Mouse (Mus musculus) CH12.LX (cell line): ENCODE measurements around the gene Nsun7. TPM values are rescaled to one million over a fixed set of nuclear protein-coding genes. Genes with fewer than 3 reads are reported as not detected.

Experiments used
- DNase-seq: peaks from one replicate; pipeline ENCODE4 v3.0.0-alpha.2; 2013; ENCODE audit errors: extremely low read depth
- H3K27ac ChIP-seq: 2 replicates; pipeline ENCODE4 v1.5.1; 2012; ENCODE audit warnings: low read depth, mild to moderate bottlenecking, control low read depth, moderate library complexity; ENCODE audit not compliant: insufficient read depth
- H3K27me3 ChIP-seq: replicated peaks from 2 replicates; pipeline ENCODE3; 2012; ENCODE audit warnings: inconsistent platforms
- H3K36me3 ChIP-seq, 2 experiments: replicated peaks in 1 of 2; 2 replicates each; pipeline versions ENCODE3 to v1.6.1; 2012; ENCODE audit warnings: inconsistent platforms in 1 of 2, low read length in 1 of 2, mild to moderate bottlenecking in 1 of 2, mixed read lengths in 1 of 2, moderate library complexity in 1 of 2; ENCODE audit not compliant: control insufficient read depth in 1 of 2, insufficient read depth in 1 of 2
- H3K4me1 ChIP-seq, 2 experiments: 2 replicates each; pipeline ENCODE4 v1.6.1; 2012; ENCODE audit warnings: inconsistent platforms in 1 of 2, moderate library complexity in 1 of 2; ENCODE audit not compliant: insufficient read depth in 2 of 2, control insufficient read depth in 1 of 2
- H3K4me2 ChIP-seq: 2 replicates; pipeline ENCODE4 v1.6.1; 2012; ENCODE audit warnings: low read depth, mild to moderate bottlenecking, control low read depth; ENCODE audit not compliant: poor library complexity, insufficient read depth, severe bottlenecking
- H3K4me3 ChIP-seq, 3 experiments: fragments of 150-350 bp in 1 of 3; sonication (generic) in 1 of 3; replicated peaks in 1 of 3; 2 replicates each; pipeline versions ENCODE3 to v1.5.1; 2011 to 2012; ENCODE audit warnings: low read depth in 2 of 3, low read length in 2 of 3, mild to moderate bottlenecking in 2 of 3, moderate library complexity in 2 of 3, control low read depth in 1 of 3, improper control_type of control experiment in 1 of 3, inconsistent platforms in 1 of 3, mixed read lengths in 1 of 3; ENCODE audit not compliant: poor library complexity in 1 of 3
- H3K79me2 ChIP-seq: replicated peaks from 2 replicates; pipeline ENCODE4 v1.6.1; 2012; ENCODE audit warnings: mild to moderate bottlenecking, moderate library complexity; ENCODE audit not compliant: control insufficient read depth, poor library complexity, insufficient read depth, severe bottlenecking; ENCODE audit errors: extremely low read depth
- H3K9ac ChIP-seq: 2 replicates; pipeline ENCODE4 v1.6.1; 2012; ENCODE audit warnings: low read depth, mild to moderate bottlenecking, control low read depth, moderate library complexity; ENCODE audit not compliant: insufficient read depth
- H3K9me3 ChIP-seq: replicated peaks from 2 replicates; pipeline ENCODE3; 2012; ENCODE audit warnings: low read length, inconsistent platforms, mixed read lengths
- CTCF ChIP-seq, 2 experiments: IDR thresholded peaks in 1 of 2; conservative IDR thresholded peaks in 1 of 2; 2 replicates each; pipeline ENCODE4 v1.5.1; 2011 to 2012; ENCODE audit warnings: low read depth in 2 of 2, low read length in 2 of 2, improper control_type of control experiment in 1 of 2, inconsistent platforms in 1 of 2, mild to moderate bottlenecking in 1 of 2, moderate library complexity in 1 of 2
- ELF1 ChIP-seq: IDR thresholded peaks from 2 replicates; pipeline ENCODE4 v1.6.1; 2014; ENCODE audit warnings: low read depth, mild to moderate bottlenecking, inconsistent platforms, low read length, improper control_type of control experiment
- EP300 ChIP-seq: IDR thresholded peaks from 2 replicates; pipeline ENCODE4 v1.6.1; 2011; ENCODE audit warnings: low read length, improper control_type of control experiment
- HCFC1 ChIP-seq: IDR thresholded peaks from 2 replicates; pipeline ENCODE4 v1.6.1; 2012; ENCODE audit warnings: low read depth, mild to moderate bottlenecking, inconsistent platforms, low read length, improper control_type of control experiment
- MAFK ChIP-seq: IDR thresholded peaks from 2 replicates; pipeline ENCODE4 v1.6.1; 2011; ENCODE audit warnings: low read length, improper control_type of control experiment; ENCODE audit not compliant: insufficient replicate concordance
- MAX ChIP-seq: IDR thresholded peaks from 2 replicates; pipeline ENCODE4 v1.6.1; 2011; ENCODE audit warnings: low read length, improper control_type of control experiment
- MAZ ChIP-seq: IDR thresholded peaks from 2 replicates; pipeline ENCODE4 v1.6.1; 2012; ENCODE audit warnings: low read depth, mild to moderate bottlenecking, inconsistent platforms, low read length, improper control_type of control experiment, moderate library complexity
- MXI1 ChIP-seq: IDR thresholded peaks from 2 replicates; pipeline ENCODE4 v1.6.1; 2011; ENCODE audit warnings: mild to moderate bottlenecking, low read depth, low read length, improper control_type of control experiment
- NELFE ChIP-seq: IDR thresholded peaks from 2 replicates; pipeline ENCODE4 v1.6.1; 2011; ENCODE audit warnings: low read depth, low read length, improper control_type of control experiment
- SIN3A ChIP-seq: IDR thresholded peaks from 2 replicates; pipeline ENCODE4 v1.6.1; 2012; ENCODE audit warnings: low read length, improper control_type of control experiment, inconsistent platforms
- TBP ChIP-seq: conservative IDR thresholded peaks from 2 replicates; pipeline ENCODE4 v1.6.1; 2011; ENCODE audit warnings: low read depth, low read length, improper control_type of control experiment
- ZNF384 ChIP-seq: IDR thresholded peaks from 2 replicates; pipeline ENCODE4 v1.6.1; 2012; ENCODE audit warnings: low read depth, low read length, improper control_type of control experiment, inconsistent platforms
- dilution Hi-C: fragments of 300-500 bp; cut with MboI; formaldehyde crosslinking; loops from 2 replicates; pipeline ENCODE4 v1.14.3; 2020; ENCODE audit warnings: low sequenced_read_pairs; ENCODE audit not compliant: extremely low pct_unique_long_range_greater_than_20kb, extremely low pct_ligation_motif_present
- in situ Hi-C: fragments of 300-500 bp; cut with MboI; formaldehyde crosslinking; loops from 3 replicates; pipeline ENCODE4 v1.14.3; 2019; ENCODE audit warnings: low sequenced_read_pairs, low pct_ligation_motif_present, low pct_unique_long_range_greater_than_20kb, mixed read lengths
- polyA plus RNA-seq: library from polyadenylated mRNA; unstranded; fragments of >175 nt; gene quantifications from 2 replicates; pipeline ENCODE4 v1.2.1, GENCODE M21; 2012; ENCODE audit warnings: low read depth; ENCODE audit not compliant: insufficient read length
- total RNA-seq, 2 experiments: library from RNA; depleted of rRNA; stranded (reverse); fragments of 300-350 nt in 1 of 2; fragments of >200 nt in 1 of 2; gene quantifications; 2 replicates each; pipeline ENCODE4 v1.2.3; 2012 to 2014

The Nsun7 gene
- 0.04 and 0.13 TPM in 2 replicates for total RNA-seq (2012; rRNA removed)
- not detected in 2 replicates for total RNA-seq (2014; rRNA removed)
- 0.15 TPM in 1 of 2 replicates, not detected in the other for polyA plus RNA-seq

- in situ Hi-C loops (no loop called here), dilution Hi-C loops (no loop called here)
- Histone ChIP-seq H3K36me3 (no peaks in the 10 kb centered on the region), H3K4me3 (peak within 1 kb of the TSS; percentile 40 to 62 (median 48)), H3K79me2 (no peaks in the 10 kb centered on the region), H3K4me2 (peak within 1 kb of the TSS; percentile 90), H3K9me3 (no peaks in the 10 kb centered on the region), H3K27ac (no peak within 1 kb of the TSS), H3K27me3 (no peaks in the 10 kb centered on the region), H3K9ac (peak within 1 kb of the TSS; percentile 36), H3K4me1 (no peaks in the 10 kb centered on the region; a peak in 1 of 4 replicates)
- no peak for TF ChIP-seq CTCF (conservative IDR thresholded peaks at IDR 0.05 in 1 of 2, IDR thresholded peaks at IDR 0.05 in 1 of 2; ENCODE audit: low read depth in 2 of 2, low read length in 2 of 2)
- no peak for TF ChIP-seq MXI1
- peak; percentile 64 for TF ChIP-seq ELF1
- TF ChIP-seq MAFK, result no peak
- DNase-seq, result no peak
Observed at GRCm38 (mm10) chr5:66259756-66260448, at the start of gene Nsun7. Nsun7 (plus strand) TSS chr5:66259897.

GRCm38 (mm10) chr5:66214395-66214935 lies 45.2 kb upstream of the Nsun7 start:
- no peak for DNase-seq
- no peak overlapping the region for H3K9ac ChIP-seq
- no peaks in the 10 kb centered on the region for H3K27me3 ChIP-seq
- H3K4me1 ChIP-seq, result no peaks in the 10 kb centered on the region
- no peak overlapping the region for H3K4me2 ChIP-seq
- H3K36me3 ChIP-seq, result no peaks in the 10 kb centered on the region
- no peaks in the 10 kb centered on the region for H3K9me3 ChIP-seq
- in situ Hi-C loops (no loop called here), dilution Hi-C loops (no loop called here)
- H3K27ac ChIP-seq, result no peak overlapping the region
- no peaks in the 10 kb centered on the region for H3K79me2 ChIP-seq
- TF ChIP-seq NELFE (no peak), ZNF384 (no peak), MAZ (no peak), SIN3A (no peak), EP300 (no peak), MAX (no peak), TBP (no peak), HCFC1 (no peak)
- no peak overlapping the region for H3K4me3 ChIP-seq
